ENCODE assay signal across 27 mouse cellular contexts in the genomic region with DNA sequence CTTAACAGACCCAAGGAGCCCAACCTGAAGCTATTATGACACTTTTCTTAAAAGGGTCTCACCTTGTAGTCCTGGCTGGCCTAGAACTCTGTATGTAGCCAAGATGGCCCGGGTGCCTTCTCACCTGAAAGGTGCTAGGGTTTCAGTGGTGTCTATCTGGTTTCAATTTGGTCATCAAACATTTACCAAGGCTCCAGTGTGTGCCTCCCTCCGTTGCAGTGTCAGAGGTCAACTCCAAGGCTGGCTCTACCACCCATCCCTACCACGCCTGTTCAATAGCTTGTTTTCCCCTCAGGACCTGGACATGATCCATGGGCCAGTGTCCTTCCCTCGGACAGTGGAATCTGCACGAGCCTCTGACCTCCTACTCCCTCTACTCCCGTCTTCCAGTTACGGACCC. TPM values are rescaled to one million over a fixed set of nuclear protein-coding genes. Genes with fewer than 3 reads are reported as not detected.
"Had no signal": no experiment of that assay in that cellular context is flagged by ENCODE, and none has a peak within 500 bp of the region (broad histone marks: within the 10 kb centered on the region; RNA-seq: fewer than 3 reads in every experiment).

No protein-coding gene starts in this region.

- H3K4me2 ChIP-seq: limb, embryonic 13.5 days; liver, embryonic 13.5 days; midbrain, embryonic 11.5 days; neural tube, embryonic 13.5 days; stomach, embryonic 15.5 days had no signal

- H3K27ac ChIP-seq: limb, embryonic 10.5 days; limb, embryonic 13.5 days; neural tube, embryonic 13.5 days; stomach, embryonic 15.5 days had no signal

- H3K4me1 ChIP-seq: limb, embryonic 10.5 days; limb, embryonic 13.5 days; neural tube, embryonic 13.5 days; stomach, embryonic 15.5 days had no signal

- H3K4me3 ChIP-seq: limb, embryonic 10.5 days; limb, embryonic 13.5 days; liver, embryonic 13.5 days; neural tube, embryonic 13.5 days; stomach, embryonic 15.5 days had no signal

- H3K9me3 ChIP-seq: limb, embryonic 10.5 days; limb, embryonic 13.5 days; liver, embryonic 13.5 days; neural tube, embryonic 13.5 days; stomach, embryonic 15.5 days had no signal

- ATAC-seq: intestine, postnatal 0 days had no signal

- DNase-seq: kidney, adult 9 months; kidney, postnatal 14 days; kidney, postnatal 4 days; liver, embryonic 13.5 days; lung, adult 2 months; lung, postnatal 14 days; lung, postnatal 4 days; midbrain, embryonic 14.5 days; retina, postnatal 1 day; right cerebral cortex, postnatal 25 days had no signal

- H3K27me3 ChIP-seq: limb, embryonic 13.5 days; liver, embryonic 13.5 days; neural tube, embryonic 13.5 days; stomach, embryonic 15.5 days had no signal

- H3K9ac ChIP-seq: limb, embryonic 13.5 days; liver, embryonic 13.5 days; neural tube, embryonic 13.5 days; stomach, embryonic 15.5 days had no signal

RNA-seq across cellular contexts. Expression of a gene that starts 3.7 kb away (rescaled TPM):
- total RNA-seq: layer of hippocampus, adult 18-20 months; layer of hippocampus, postnatal 14 days; left cerebral cortex, adult 8-10 months; left cerebral cortex, postnatal 25 days; megakaryocyte progenitor cell, adult 5-6 weeks; megakaryocyte-erythroid progenitor cell, adult 5-6 weeks; midbrain, postnatal 0 days had no signal
- polyA plus RNA-seq: intestine, postnatal 0 days; kidney, embryonic 16.5 days; limb, embryonic 10.5 days; limb, embryonic 13.5 days; lung, embryonic 16.5 days; midbrain, embryonic 14.5 days; midbrain, postnatal 0 days; neural tube, embryonic 13.5 days; stomach, embryonic 15.5 days had no signal

RNA-seq across cellular contexts. Expression of a gene that starts 18.2 kb away (rescaled TPM):
- total RNA-seq: megakaryocyte progenitor cell, adult 5-6 weeks; megakaryocyte-erythroid progenitor cell, adult 5-6 weeks; midbrain, postnatal 0 days; neutrophil, adult 5-6 weeks had no signal
- polyA plus RNA-seq: intestine, postnatal 0 days; kidney, embryonic 16.5 days; limb, embryonic 10.5 days; limb, embryonic 13.5 days; liver, embryonic 13.5 days; lung, adult 2 months; lung, embryonic 16.5 days; neural tube, embryonic 13.5 days; stomach, embryonic 15.5 days; urinary bladder, adult 2 months had no signal

RNA-seq across cellular contexts. Expression of a gene that starts 59.2 kb away (rescaled TPM):
- total RNA-seq: layer of hippocampus, adult 18-20 months; layer of hippocampus, postnatal 14 days; left cerebral cortex, adult 8-10 months; left cerebral cortex, postnatal 25 days; megakaryocyte progenitor cell, adult 5-6 weeks; megakaryocyte-erythroid progenitor cell, adult 5-6 weeks; midbrain, postnatal 0 days; neutrophil, adult 5-6 weeks had no signal
- polyA plus RNA-seq: intestine, postnatal 0 days; kidney, embryonic 16.5 days; limb, embryonic 10.5 days; limb, embryonic 13.5 days; lung, embryonic 16.5 days; midbrain, embryonic 11.5 days; midbrain, embryonic 14.5 days; midbrain, postnatal 0 days; neural tube, embryonic 13.5 days; stomach, embryonic 15.5 days; urinary bladder, adult 2 months had no signal
